Mouse (Mus musculus): ENCODE measurements around the gene Ncln. TPM values are rescaled to one million over a fixed set of nuclear protein-coding genes. Genes with fewer than 3 reads are reported as not detected.

The Ncln gene
- polyA plus RNA-seq, 1 experiment from 2014 or later, result 44.6 TPM

Small RNA genes within 50 kb of the gene (microRNA-seq; reads per million reads assigned to microRNA genes)
- gene Gm25595, result not detected

Other genes starting within 250 kb of the Ncln start
- gene Matk, start 243.5 kb downstream of the Ncln start, polyA plus RNA-seq (2014; fragmentation: Nextera tagmentation; extraction: Ambion mirVana), result 0.91 and 1.3 TPM in 2 replicates
- gene Mrpl54, start 229.5 kb downstream of the Ncln start, polyA plus RNA-seq (2014; fragmentation: Nextera tagmentation; extraction: Ambion mirVana), result 274 and 298 TPM in 2 replicates
- 38.8 and 39.8 TPM in 2 replicates for gene Apba3, start 229.4 kb downstream of the Ncln start, polyA plus RNA-seq (2014; fragmentation: Nextera tagmentation; extraction: Ambion mirVana)
- 1.8 and 2.2 TPM in 2 replicates for gene Tjp3, start 204.8 kb downstream of the Ncln start, polyA plus RNA-seq (2014; fragmentation: Nextera tagmentation; extraction: Ambion mirVana)
- gene Pip5k1c, start 203.4 kb downstream of the Ncln start, polyA plus RNA-seq (2014; fragmentation: Nextera tagmentation; extraction: Ambion mirVana), result 31.4 and 33.7 TPM in 2 replicates
- gene Cactin, start 175.3 kb downstream of the Ncln start, polyA plus RNA-seq (2014; fragmentation: Nextera tagmentation; extraction: Ambion mirVana), result 16.6 and 16.9 TPM in 2 replicates
- 9.5 and 11.3 TPM in 2 replicates for gene Tbxa2r, start 167.7 kb downstream of the Ncln start, polyA plus RNA-seq (2014; fragmentation: Nextera tagmentation; extraction: Ambion mirVana)
- 0.11 TPM in 1 of 2 replicates, not detected in the other for gene Gipc3, start 153.1 kb downstream of the Ncln start, polyA plus RNA-seq (2014; fragmentation: Nextera tagmentation; extraction: Ambion mirVana)
- gene Hmg20b, start 145.9 kb downstream of the Ncln start, polyA plus RNA-seq (2014; fragmentation: Nextera tagmentation; extraction: Ambion mirVana), result 94.2 and 97.0 TPM in 2 replicates
- gene Mfsd12, start 138.9 kb downstream of the Ncln start, polyA plus RNA-seq (2014; fragmentation: Nextera tagmentation; extraction: Ambion mirVana), result 3.7 and 6.5 TPM in 2 replicates
- gene 4930404N11Rik, start 130.6 kb downstream of the Ncln start, polyA plus RNA-seq (2014; fragmentation: Nextera tagmentation; extraction: Ambion mirVana), result 0.28 and 0.38 TPM in 2 replicates
- gene Fzr1, start 117.9 kb downstream of the Ncln start, polyA plus RNA-seq (2014; fragmentation: Nextera tagmentation; extraction: Ambion mirVana), result 64.6 and 67.0 TPM in 2 replicates
- gene Dohh, start 112.0 kb downstream of the Ncln start, polyA plus RNA-seq (2014; fragmentation: Nextera tagmentation; extraction: Ambion mirVana), result 52.6 and 53.5 TPM in 2 replicates
- gene Gm48551, start 111.9 kb downstream of the Ncln start, polyA plus RNA-seq (2014; fragmentation: Nextera tagmentation; extraction: Ambion mirVana), result 1.7 and 2.0 TPM in 2 replicates
- 1.0 TPM in 2 replicates for gene Gm48552, start 107.4 kb downstream of the Ncln start, polyA plus RNA-seq (2014; fragmentation: Nextera tagmentation; extraction: Ambion mirVana)
- gene Smim24, start 103.3 kb downstream of the Ncln start, polyA plus RNA-seq (2014; fragmentation: Nextera tagmentation; extraction: Ambion mirVana), result 3.8 and 4.7 TPM in 2 replicates
- 45.0 and 47.0 TPM in 2 replicates for gene Nfic, start 40.8 kb downstream of the Ncln start, polyA plus RNA-seq (2014; fragmentation: Nextera tagmentation; extraction: Ambion mirVana)
- gene Celf5, start 13.7 kb downstream of the Ncln start, polyA plus RNA-seq (2014; fragmentation: Nextera tagmentation; extraction: Ambion mirVana), result 0.19 TPM in 1 of 2 replicates, not detected in the other
- 0.24 and 0.35 TPM in 2 replicates for gene S1pr4, start 3.7 kb upstream of the Ncln start, polyA plus RNA-seq (2014; fragmentation: Nextera tagmentation; extraction: Ambion mirVana)
- gene Gna15, start 27.8 kb upstream of the Ncln start, polyA plus RNA-seq (2014; fragmentation: Nextera tagmentation; extraction: Ambion mirVana), result 0.74 and 0.89 TPM in 2 replicates
- 54.9 and 57.4 TPM in 2 replicates for gene Gna11, start 48.8 kb upstream of the Ncln start, polyA plus RNA-seq (2014; fragmentation: Nextera tagmentation; extraction: Ambion mirVana)
- gene Aes, start 63.1 kb upstream of the Ncln start, polyA plus RNA-seq (2014; fragmentation: Nextera tagmentation; extraction: Ambion mirVana), result 367 and 598 TPM in 2 replicates
- 21.6 and 21.8 TPM in 2 replicates for gene Tle2, start 78.2 kb upstream of the Ncln start, polyA plus RNA-seq (2014; fragmentation: Nextera tagmentation; extraction: Ambion mirVana)
- gene Tle6, start 104.7 kb upstream of the Ncln start, polyA plus RNA-seq (2014; fragmentation: Nextera tagmentation; extraction: Ambion mirVana), result 30.7 and 35.3 TPM in 2 replicates
- gene BC025920, start 109.9 kb upstream of the Ncln start, polyA plus RNA-seq (2014; fragmentation: Nextera tagmentation; extraction: Ambion mirVana), result 0.35 and 0.84 TPM in 2 replicates
- gene Sirt6, start 131.4 kb upstream of the Ncln start, polyA plus RNA-seq (2014; fragmentation: Nextera tagmentation; extraction: Ambion mirVana), result 22.5 and 23.9 TPM in 2 replicates
- gene Ankrd24, start 132.1 kb upstream of the Ncln start, polyA plus RNA-seq (2014; fragmentation: Nextera tagmentation; extraction: Ambion mirVana), result 8.1 and 9.0 TPM in 2 replicates
- 3.0 and 3.3 TPM in 2 replicates for gene Gm10778, start 152.7 kb upstream of the Ncln start, polyA plus RNA-seq (2014; fragmentation: Nextera tagmentation; extraction: Ambion mirVana)
- gene Zfp433, start 208.4 kb upstream of the Ncln start, polyA plus RNA-seq (2014; fragmentation: Nextera tagmentation; extraction: Ambion mirVana), result 12.4 and 12.7 TPM in 2 replicates